Mouse (Mus musculus) liver, embryonic 14.5 days (tissue): ENCODE results near the gene Stx3. TPM values are rescaled to one million over a fixed set of nuclear protein-coding genes. Genes with fewer than 3 reads are reported as not detected.

Experiments used
- ATAC-seq: fragments of 200-750 bp; cut with Nextera tagmentation; 2 replicates; pipeline ENCODE4 v1.8.0; 2017; ENCODE audit warnings: moderate number of reproducible peaks, mild to moderate bottlenecking, moderate library complexity; ENCODE audit not compliant: insufficient read depth
- DNase-seq, 3 experiments: peaks; one replicate each; pipeline ENCODE4 v3.0.0-alpha.2; 2012 to 2013; ENCODE audit warnings: low read depth in 3 of 3, low spot score in 3 of 3
- H3K27ac ChIP-seq: fragments of 300-500 bp; sonication (generic); 2 replicates; pipeline ENCODE4 v1.5.1; 2014; ENCODE audit warnings: moderate library complexity, mild to moderate bottlenecking, control low read depth, inconsistent platforms
- H3K27me3 ChIP-seq: fragments of 300-500 bp; sonication (generic); 2 replicates; pipeline ENCODE4 v1.6.1; 2014; ENCODE audit warnings: mild to moderate bottlenecking, low read length, moderate library complexity; ENCODE audit not compliant: control insufficient read depth, insufficient read depth
- H3K36me3 ChIP-seq: fragments of 300-500 bp; sonication (generic); replicated peaks from 2 replicates; pipeline ENCODE4 v1.6.1; 2014; ENCODE audit warnings: low read depth; ENCODE audit not compliant: control insufficient read depth, insufficient read depth
- H3K4me1 ChIP-seq, 2 experiments: fragments of 200-500 bp in 1 of 2; fragments of 300-500 bp in 1 of 2; sonication (generic) in 1 of 2; replicated peaks; 2 replicates each; pipeline ENCODE4 v1.6.1; 2012 to 2014; ENCODE audit warnings: antibody characterized with exemption in 1 of 2, inconsistent platforms in 1 of 2, low read length in 1 of 2; ENCODE audit not compliant: control insufficient read depth in 2 of 2, insufficient read depth in 2 of 2
- H3K4me2 ChIP-seq: fragments of 300-500 bp; sonication (generic); 2 replicates; pipeline ENCODE4 v1.6.1; 2014; ENCODE audit warnings: low read depth, mild to moderate bottlenecking, control low read depth, moderate library complexity
- H3K4me3 ChIP-seq, 2 experiments: fragments of 200-500 bp in 1 of 2; fragments of 300-500 bp in 1 of 2; sonication (generic) in 1 of 2; 2 replicates each; pipeline ENCODE4 v1.5.1; 2012 to 2014; ENCODE audit warnings: low read depth in 2 of 2, low read length in 2 of 2, mild to moderate bottlenecking in 2 of 2, control low read depth in 1 of 2, inconsistent platforms in 1 of 2, moderate library complexity in 1 of 2; ENCODE audit not compliant: insufficient read depth in 1 of 2
- H3K9ac ChIP-seq: fragments of 300-500 bp; sonication (generic); replicated peaks from 2 replicates; pipeline ENCODE4 v1.6.1; 2014; ENCODE audit warnings: mild to moderate bottlenecking, control low read depth, moderate library complexity
- H3K9me3 ChIP-seq: fragments of 300-500 bp; sonication (generic); 2 replicates; pipeline ENCODE4 v1.6.1; 2016; ENCODE audit warnings: low read length, mixed read lengths; ENCODE audit not compliant: control insufficient read depth
- CTCF ChIP-seq: IDR thresholded peaks from 2 replicates; pipeline ENCODE4 v1.5.1; 2016; ENCODE audit warnings: antibody characterized with exemption, low read depth, control low read depth
- EP300 ChIP-seq: IDR thresholded peaks from 2 replicates; pipeline ENCODE4 v1.6.1; 2016; ENCODE audit warnings: antibody characterized with exemption, low read depth
- WGBS: fragments of 180-500 bp; shearing (Covaris S2); extraction: QIAGEN DNeasy Blood & Tissue Kit; methylation state at CpG from one replicate; pipeline ENCODE4 v1.1.7; 2014; ENCODE audit not compliant: insufficient replicate concordance; 5-methylcytosine and 5-hydroxymethylcytosine counted together
- polyA plus RNA-seq, 2 experiments: library from polyadenylated mRNA; depleted of rRNA in 1 of 2; stranded (reverse) in 1 of 2; unstranded in 1 of 2; fragments of >200 nt; fragmentation: Nextera tagmentation in 1 of 2; extraction: Ambion mirVana in 1 of 2; gene quantifications; 2 replicates each; pipeline versions ENCODE4 v1.2.1 to v1.2.3; 2012 to 2014

Stx3 gene
- polyA plus RNA-seq, 2 experiments = 0.78 to 2.6 TPM

DNA sequence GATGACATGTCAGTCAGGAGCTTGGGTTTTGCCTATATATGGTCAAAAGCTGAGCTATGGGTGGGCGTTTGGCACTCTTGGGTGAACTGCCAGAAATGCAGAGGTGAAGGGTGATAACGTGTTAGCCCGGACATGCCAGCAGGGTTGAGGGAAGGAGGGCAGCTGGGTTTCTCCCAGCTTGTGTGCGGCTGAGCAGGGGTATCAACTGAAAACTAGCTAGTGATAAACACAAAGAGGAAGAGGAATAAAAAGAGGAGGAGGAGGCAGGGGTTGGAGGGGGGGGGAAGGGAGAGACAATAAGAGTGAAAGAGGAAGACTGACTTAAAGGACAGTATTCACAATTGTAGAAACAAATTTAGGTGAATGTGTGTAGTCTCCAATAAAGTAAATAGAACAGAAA lies 33.4 kb upstream of the Stx3 start:
- no peak for TF ChIP-seq CTCF
- no peak for TF ChIP-seq EP300
- Histone ChIP-seq H3K27me3 (no peaks in the 10 kb centered on the region), H3K4me2 (no peak overlapping the region), H3K36me3 (no peaks in the 10 kb centered on the region), H3K9ac (no peak overlapping the region), H3K4me1 (no peaks in the 10 kb centered on the region), H3K9me3 (no peaks in the 10 kb centered on the region), H3K27ac (no peak overlapping the region), H3K4me3 (no peak overlapping the region)
- no peak for DNase-seq
- 28% methylated on average over 4 of the region's 4 CpGs for WGBS
- no peak for ATAC-seq

DNA sequence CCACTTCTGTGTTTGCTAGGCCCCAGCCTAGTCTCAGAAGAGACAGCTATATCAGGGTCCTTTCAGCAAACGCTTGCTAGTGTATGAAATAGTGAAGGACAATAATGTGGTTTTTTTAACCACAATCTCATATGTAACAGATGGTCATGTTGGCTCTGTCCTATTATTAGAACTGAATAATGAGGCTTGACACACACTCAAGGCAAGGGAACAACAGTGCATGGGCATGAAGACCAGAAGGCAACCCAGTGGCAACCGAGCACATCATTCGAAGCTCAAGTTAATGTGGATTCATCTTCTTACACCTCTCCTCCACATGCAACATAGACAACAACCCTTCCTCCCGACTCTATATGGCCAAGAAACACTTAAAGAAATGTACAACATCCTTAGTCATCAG lies 27.1 kb upstream of the Stx3 start:
- no peak for ATAC-seq
- Histone ChIP-seq H3K4me1 (no peaks in the 10 kb centered on the region), H3K27ac (no peak overlapping the region), H3K4me3 (no peak overlapping the region), H3K36me3 (no peaks in the 10 kb centered on the region), H3K27me3 (no peaks in the 10 kb centered on the region), H3K9me3 (no peaks in the 10 kb centered on the region), H3K4me2 (no peak overlapping the region), H3K9ac (no peak overlapping the region)
- 42% methylated on average over 4 of the region's 4 CpGs for WGBS
- no peak for TF ChIP-seq EP300
- TF ChIP-seq CTCF = no peak
- DNase-seq = no peak

DNA sequence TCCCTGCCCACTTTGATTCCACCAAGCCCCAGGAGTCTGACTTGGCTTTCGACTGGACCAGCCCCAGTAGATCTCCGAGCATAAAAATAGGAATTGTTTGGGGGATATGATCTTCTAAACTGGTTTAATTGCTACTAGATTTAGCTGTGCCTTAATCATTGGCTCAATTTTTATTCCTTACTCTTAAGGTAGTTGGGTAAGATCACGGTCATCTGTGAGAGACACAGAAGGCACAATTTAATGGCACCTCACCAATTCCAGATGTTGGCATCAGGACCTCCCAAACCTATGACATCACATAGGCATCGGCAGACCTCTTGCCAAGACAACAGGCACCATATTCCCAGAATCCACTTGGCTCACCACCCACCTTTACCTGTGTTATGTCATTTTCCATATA lies 19.9 kb upstream of the Stx3 start, which contains the start of gene Olfr1417:
Gene Olfr1417 (minus strand): TSS at position 101 of the 400 bp plus-strand sequence.
- Histone ChIP-seq H3K36me3 (no peaks in the 10 kb centered on the region), H3K4me2 (no peak within 1 kb of the TSS), H3K27ac (no peak within 1 kb of the TSS), H3K9ac (no peak within 1 kb of the TSS), H3K4me1 (no peaks in the 10 kb centered on the region), H3K4me3 (no peak within 1 kb of the TSS), H3K9me3 (no peaks in the 10 kb centered on the region), H3K27me3 (no peaks in the 10 kb centered on the region)
- DNase-seq (no peak), ATAC-seq (no peak)
- TF ChIP-seq EP300 (no peak), CTCF (no peak)
- WGBS = 61% methylated on average over 4 of the region's 4 CpGs

DNA sequence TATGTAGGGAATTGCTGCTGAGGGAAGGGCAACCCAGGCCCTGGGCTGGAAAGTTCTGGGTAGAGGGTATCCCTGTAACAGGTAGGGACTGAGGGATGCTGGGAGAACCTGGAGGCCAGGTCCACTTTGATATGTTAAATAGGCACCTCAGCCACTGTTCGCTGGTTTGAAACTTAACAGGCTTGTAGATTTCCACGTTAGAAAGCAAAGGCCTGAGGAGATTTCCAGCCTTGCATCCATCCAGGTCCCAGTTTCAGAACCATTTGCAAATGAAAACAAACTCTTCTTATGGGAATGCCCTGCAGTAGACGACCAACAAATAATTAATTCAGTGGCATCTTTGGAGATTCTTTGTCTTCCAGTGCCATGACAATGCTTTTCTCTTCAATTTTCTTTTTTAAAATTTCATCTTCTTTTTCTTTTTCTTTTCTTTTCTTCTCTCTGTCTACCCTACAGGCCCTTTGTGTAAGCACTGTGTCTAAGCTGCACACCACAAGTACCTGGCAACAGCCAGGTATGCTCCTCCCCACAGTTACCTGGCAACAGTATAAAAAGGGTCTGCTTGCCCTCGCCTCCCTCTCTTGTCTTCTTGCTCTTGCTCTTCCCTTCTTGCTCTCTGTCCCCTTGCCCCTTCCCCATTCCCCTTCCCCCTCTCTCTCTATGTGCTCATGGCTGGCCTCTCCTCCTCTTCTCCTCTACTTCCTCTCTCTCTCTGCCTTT lies 4.3 kb upstream of the Stx3 start:
- WGBS = 38% methylated on average over 4 of the region's 4 CpGs
- Histone ChIP-seq H3K9me3 (no peaks in the 10 kb centered on the region), H3K36me3 (no peaks in the 10 kb centered on the region), H3K9ac (no peak overlapping the region), H3K4me2 (no peak overlapping the region), H3K27ac (no peak overlapping the region), H3K27me3 (peaks cover 23% of the 10 kb centered on the region), H3K4me3 (no peak overlapping the region), H3K4me1 (peaks cover 0 to 4% of the 10 kb centered on the region in 2 experiments; a peak in 1 of 4 replicates)
- TF ChIP-seq EP300 = no peak
- no peak for TF ChIP-seq CTCF
- ATAC-seq = no peak
- no peak for DNase-seq

DNA sequence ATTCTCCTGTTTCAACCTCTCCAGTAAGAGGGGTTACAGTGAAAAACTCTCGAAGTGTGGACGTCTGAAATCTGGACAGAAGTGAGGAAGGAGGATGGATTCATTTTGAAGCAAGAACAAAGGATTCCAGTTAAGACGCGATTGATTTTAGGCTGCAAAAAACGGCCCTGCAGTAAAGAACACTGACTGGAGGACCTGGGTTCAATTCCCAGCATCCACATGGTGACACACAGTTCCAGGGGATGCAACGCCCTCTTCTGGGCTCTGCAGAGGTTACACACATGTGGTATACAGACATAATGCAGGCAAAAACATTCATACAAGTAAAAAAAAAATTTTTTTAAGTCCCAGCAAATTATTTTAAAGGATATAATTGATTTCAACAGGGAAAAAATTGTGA lies 1.0 kb upstream of the Stx3 start:
- ATAC-seq = no peak

More for the DNA sequence above, 1.0 kb upstream of the Stx3 start:
- no peak overlapping the region for H3K4me3 ChIP-seq
- peaks cover 0 to 4% of the 10 kb centered on the region in 2 experiments; a peak in 1 of 4 replicates for H3K4me1 ChIP-seq
- no peak overlapping the region for H3K4me2 ChIP-seq
- H3K36me3 ChIP-seq = no peaks in the 10 kb centered on the region
- no peaks in the 10 kb centered on the region for H3K9me3 ChIP-seq
- H3K27ac ChIP-seq = no peak overlapping the region
- no peak overlapping the region for H3K9ac ChIP-seq
- DNase-seq = no peak
- H3K27me3 ChIP-seq = peaks cover 43% of the 10 kb centered on the region
- no peak for TF ChIP-seq CTCF
- TF ChIP-seq EP300 = no peak
- 29% methylated on average over 6 of the region's 6 CpGs for WGBS
